Mouse (Mus musculus): Measurements from ENCODE around the gene Gm10662. TPM values are rescaled to one million over a fixed set of nuclear protein-coding genes. Genes with fewer than 3 reads are reported as not detected.
"Not testable (repeated sequence)": the region's sequence is repeated elsewhere in the genome, so short reads cannot be mapped to it uniquely, and the experiment has no call there.

The Gm10662 gene
- not detected in 2 replicates for polyA plus RNA-seq (2016; fragmentation: Nextera tagmentation; extraction: Ambion mirVana)

DNA sequence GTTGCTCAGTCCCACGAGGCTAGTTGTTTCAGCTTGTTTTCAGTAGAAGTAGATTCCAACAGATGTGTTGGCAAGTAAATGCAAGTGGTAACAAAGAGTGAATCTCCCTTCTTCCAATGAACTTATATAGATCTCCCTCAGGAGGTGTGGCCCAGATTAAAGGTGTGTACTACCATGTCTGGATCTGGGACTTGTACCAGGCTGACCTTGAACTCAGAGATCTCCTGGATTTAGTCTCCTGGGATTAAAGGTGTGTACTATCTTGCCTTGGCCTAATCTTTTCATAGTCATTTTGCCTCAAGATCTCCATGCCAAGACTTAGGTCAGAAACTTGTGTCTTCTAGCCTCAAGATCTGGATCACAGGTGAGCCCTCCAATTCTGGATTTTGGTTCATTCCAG is at the start of gene Gm10662:
Gene Gm10662 (minus strand): TSS at position 101 of the 400 bp plus-strand sequence.
- H3K9ac ChIP-seq; H3K27me3 ChIP-seq (replicated peaks); H3K27ac ChIP-seq (ENCODE audit: poor library complexity, severe bottlenecking); H3K9me3 ChIP-seq (replicated peaks); ATAC-seq (ENCODE audit: insufficient number of reproducible peaks, low FRiP score); H3K4me1 ChIP-seq (replicated peaks); H3K4me2 ChIP-seq; H3K4me3 ChIP-seq; H3K36me3 ChIP-seq: not testable (repeated sequence)
- WGBS: no CpG with 5 or more reads among the region's 1 CpGs

DNA sequence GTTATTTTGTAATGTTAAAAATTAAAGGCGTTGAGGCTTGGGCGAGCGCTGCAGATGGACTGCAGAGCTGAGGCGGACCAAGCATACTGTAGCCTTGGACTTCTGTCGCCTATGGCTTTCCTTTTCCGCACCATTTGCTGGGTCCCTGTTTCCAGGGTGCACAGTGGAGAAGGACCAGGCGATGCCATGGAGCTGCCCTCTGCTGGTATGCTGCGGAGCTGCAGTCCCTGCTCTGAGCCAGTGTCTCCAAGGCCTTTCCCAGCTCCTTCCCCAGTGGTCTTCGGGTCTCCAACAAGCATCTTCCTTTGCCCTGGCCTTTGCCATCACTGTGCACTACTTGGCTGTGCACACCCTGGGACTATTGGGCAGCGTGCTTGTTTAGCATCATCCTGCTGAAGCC is 19.2 kb upstream of the Gm10662 start:
- WGBS: 74% methylated on average over 10 of the region's 10 CpGs
- H3K4me3 ChIP-seq; H3K9me3 ChIP-seq (replicated peaks); H3K36me3 ChIP-seq; H3K27me3 ChIP-seq (replicated peaks); H3K27ac ChIP-seq (ENCODE audit: poor library complexity, severe bottlenecking); H3K4me2 ChIP-seq; H3K4me1 ChIP-seq (replicated peaks); H3K9ac ChIP-seq; ATAC-seq (ENCODE audit: insufficient number of reproducible peaks, low FRiP score): not testable (repeated sequence)

Other genes starting within 250 kb of the Gm10662 start
- not detected in 2 replicates for gene Gm4214, start 159.8 kb downstream of the Gm10662 start, polyA plus RNA-seq (2016; fragmentation: Nextera tagmentation; extraction: Ambion mirVana)
- not detected in 2 replicates for gene Gm4216, start 124.6 kb downstream of the Gm10662 start, polyA plus RNA-seq (2016; fragmentation: Nextera tagmentation; extraction: Ambion mirVana)
- gene Vmn1r163, start 88.9 kb downstream of the Gm10662 start, polyA plus RNA-seq (2016; fragmentation: Nextera tagmentation; extraction: Ambion mirVana): not detected in 2 replicates
- not detected in 2 replicates for gene Gm8720, start 77.0 kb downstream of the Gm10662 start, polyA plus RNA-seq (2016; fragmentation: Nextera tagmentation; extraction: Ambion mirVana)
- gene Vmn1r165, start 72.9 kb upstream of the Gm10662 start, polyA plus RNA-seq (2016; fragmentation: Nextera tagmentation; extraction: Ambion mirVana): not detected in 2 replicates
- gene Vmn1r166, start 107.2 kb upstream of the Gm10662 start, polyA plus RNA-seq (2016; fragmentation: Nextera tagmentation; extraction: Ambion mirVana): not detected in 2 replicates
- not detected in 2 replicates for gene Gm6902, start 134.4 kb upstream of the Gm10662 start, polyA plus RNA-seq (2016; fragmentation: Nextera tagmentation; extraction: Ambion mirVana)
- gene Nlrp4e, start 156.7 kb upstream of the Gm10662 start, polyA plus RNA-seq (2016; fragmentation: Nextera tagmentation; extraction: Ambion mirVana): not detected in 2 replicates
- gene Nlrp5, start 241.4 kb upstream of the Gm10662 start, polyA plus RNA-seq (2016; fragmentation: Nextera tagmentation; extraction: Ambion mirVana): not detected in 2 replicates

Data from heart, embryonic 12.5 days (tissue).